Mouse (Mus musculus): Measurements from ENCODE around the gene Clip4. TPM values are rescaled to one million over a fixed set of nuclear protein-coding genes. Genes with fewer than 3 reads are reported as not detected.

The Clip4 gene
- total and polyA plus RNA-seq, 3 experiments, result 0.11 TPM; not detected in 2

- no peak for TF ChIP-seq POLR2AphosphoS5 (IDR thresholded peaks at IDR 0.05; ENCODE audit: insufficient replicate concordance, low read depth, low read length)
- ATAC-seq (ENCODE audit: extremely low read depth, insufficient number of reproducible peaks, low FRiP score, poor library complexity, severe bottlenecking) (no peak), DNase-seq (ENCODE audit: low spot score) (no peak)
- H3K4me1 ChIP-seq (ENCODE audit: insufficient read depth, low read depth, low read length), result no peaks in the 10 kb centered on the region
- H3K4me3 ChIP-seq (ENCODE audit: low read depth, low read length), result no peak overlapping the region
- H3K27me3 ChIP-seq (ENCODE audit: insufficient read depth, low read length), result no peaks in the 10 kb centered on the region
- H3K9me3 ChIP-seq (replicated peaks), result peaks cover 60% of the 10 kb centered on the region
- no peaks in the 10 kb centered on the region for H3K36me3 ChIP-seq (replicated peaks)
Measured at GRCm38 (mm10) chr17:71827627-71828026, 59.4 kb downstream of the Clip4 start.

DNA sequence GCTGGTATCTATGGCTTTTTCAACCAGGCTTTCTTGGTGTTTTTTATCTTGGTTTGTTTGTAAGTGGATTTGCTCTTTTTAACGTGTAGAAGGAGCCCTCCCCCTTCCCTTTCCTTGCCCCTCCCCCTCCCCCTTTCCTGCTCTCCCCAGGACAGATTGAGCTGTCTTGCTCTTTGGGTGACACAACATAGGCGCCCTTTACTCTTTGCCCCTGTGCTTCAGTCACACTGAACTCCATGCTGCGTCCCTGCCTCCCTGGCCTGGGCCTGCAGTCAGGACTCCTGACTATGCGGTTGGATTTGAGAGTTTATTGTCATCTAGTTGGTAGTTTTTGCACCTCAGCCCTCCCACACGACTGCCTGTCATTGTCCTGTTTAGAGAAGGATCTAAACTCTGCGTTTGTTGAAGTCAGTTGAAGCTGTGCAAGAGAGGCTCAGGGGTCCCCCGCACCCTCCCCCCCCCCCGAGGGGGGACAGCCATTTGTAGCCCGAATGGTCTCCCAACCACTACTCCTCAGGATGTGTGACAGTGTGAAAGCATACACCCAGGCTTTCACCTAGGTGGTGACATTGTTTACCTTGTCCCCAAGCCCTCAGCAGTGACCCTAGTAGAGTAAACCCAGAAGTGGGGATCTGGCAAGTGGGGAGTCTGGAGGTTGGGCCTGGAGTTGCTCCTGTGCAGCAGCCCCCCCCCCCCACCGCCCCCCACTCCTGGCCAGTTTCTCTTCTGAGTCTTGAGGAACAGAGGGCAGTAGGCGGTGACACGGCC, 60.6 kb downstream of the Clip4 start:
- Histone ChIP-seq H3K4me3 (ENCODE audit: low read depth, low read length) (no peak overlapping the region), H3K4me1 (ENCODE audit: insufficient read depth, low read depth, low read length) (no peaks in the 10 kb centered on the region), H3K27me3 (ENCODE audit: insufficient read depth, low read length) (no peaks in the 10 kb centered on the region), H3K36me3 (replicated peaks) (no peaks in the 10 kb centered on the region), H3K9me3 (replicated peaks) (peaks cover 66% of the 10 kb centered on the region)
- ATAC-seq (ENCODE audit: extremely low read depth, insufficient number of reproducible peaks, low FRiP score, poor library complexity, severe bottlenecking) (no peak), DNase-seq (ENCODE audit: low spot score) (no peak)
- TF ChIP-seq POLR2AphosphoS5 (IDR thresholded peaks at IDR 0.05; ENCODE audit: insufficient replicate concordance, low read depth, low read length), result no peak
- no peak for TF ChIP-seq GATA1 (IDR thresholded peaks at IDR 0.05; ENCODE audit: borderline replicate concordance, low read length)
- no peak for TF ChIP-seq CTCF (IDR thresholded peaks at IDR 0.05; ENCODE audit: low read depth, low read length)
- TF ChIP-seq TAL1 (conservative IDR thresholded peaks at IDR 0.05; ENCODE audit: low read depth, low read length), result no peak
- TF ChIP-seq GATA2 (IDR thresholded peaks at IDR 0.05; ENCODE audit: borderline replicate concordance, low read depth, low read length), result no peak

- no peaks in the 10 kb centered on the region for H3K36me3 ChIP-seq (replicated peaks)
- H3K27me3 ChIP-seq (ENCODE audit: insufficient read depth, low read length), result no peaks in the 10 kb centered on the region
- no peak overlapping the region for H3K4me3 ChIP-seq (ENCODE audit: low read depth, low read length)
- TF ChIP-seq GATA1 (IDR thresholded peaks at IDR 0.05; ENCODE audit: borderline replicate concordance, low read length), result no peak
- no peak for TF ChIP-seq POLR2AphosphoS5 (IDR thresholded peaks at IDR 0.05; ENCODE audit: insufficient replicate concordance, low read depth, low read length)
- TF ChIP-seq GATA2 (IDR thresholded peaks at IDR 0.05; ENCODE audit: borderline replicate concordance, low read depth, low read length), result no peak
- no peak for TF ChIP-seq TAL1 (conservative IDR thresholded peaks at IDR 0.05; ENCODE audit: low read depth, low read length)
- TF ChIP-seq CTCF (IDR thresholded peaks at IDR 0.05; ENCODE audit: low read depth, low read length), result no peak
- DNase-seq (ENCODE audit: low spot score) (no peak), ATAC-seq (ENCODE audit: extremely low read depth, insufficient number of reproducible peaks, low FRiP score, poor library complexity, severe bottlenecking) (no peak)
- H3K4me1 ChIP-seq (ENCODE audit: insufficient read depth, low read depth, low read length), result no peaks in the 10 kb centered on the region
- peaks cover 62% of the 10 kb centered on the region for H3K9me3 ChIP-seq (replicated peaks)
Measured at GRCm38 (mm10) chr17:71831960-71832359, 63.7 kb downstream of the Clip4 start.

- ATAC-seq (ENCODE audit: extremely low read depth, insufficient number of reproducible peaks, low FRiP score, poor library complexity, severe bottlenecking), result no peak
- no peaks in the 10 kb centered on the region for H3K36me3 ChIP-seq (replicated peaks)
- peaks cover 51% of the 10 kb centered on the region for H3K9me3 ChIP-seq (replicated peaks)
- H3K4me1 ChIP-seq (ENCODE audit: insufficient read depth, low read depth, low read length), result no peaks in the 10 kb centered on the region
- no peaks in the 10 kb centered on the region for H3K27me3 ChIP-seq (ENCODE audit: insufficient read depth, low read length)
- DNase-seq (ENCODE audit: low spot score), result no peak
- no peak overlapping the region for H3K4me3 ChIP-seq (ENCODE audit: low read depth, low read length)
- TF ChIP-seq POLR2AphosphoS5 (IDR thresholded peaks at IDR 0.05; ENCODE audit: insufficient replicate concordance, low read depth, low read length), result no peak
- TF ChIP-seq CTCF (IDR thresholded peaks at IDR 0.05; ENCODE audit: low read depth, low read length), result no peak
- TF ChIP-seq GATA2 (IDR thresholded peaks at IDR 0.05; ENCODE audit: borderline replicate concordance, low read depth, low read length), result no peak
- TF ChIP-seq GATA1 (IDR thresholded peaks at IDR 0.05; ENCODE audit: borderline replicate concordance, low read length), result no peak
- TF ChIP-seq TAL1 (conservative IDR thresholded peaks at IDR 0.05; ENCODE audit: low read depth, low read length), result no peak
Measured at GRCm38 (mm10) chr17:71862184-71862583, 93.9 kb downstream of the Clip4 start.

DNA sequence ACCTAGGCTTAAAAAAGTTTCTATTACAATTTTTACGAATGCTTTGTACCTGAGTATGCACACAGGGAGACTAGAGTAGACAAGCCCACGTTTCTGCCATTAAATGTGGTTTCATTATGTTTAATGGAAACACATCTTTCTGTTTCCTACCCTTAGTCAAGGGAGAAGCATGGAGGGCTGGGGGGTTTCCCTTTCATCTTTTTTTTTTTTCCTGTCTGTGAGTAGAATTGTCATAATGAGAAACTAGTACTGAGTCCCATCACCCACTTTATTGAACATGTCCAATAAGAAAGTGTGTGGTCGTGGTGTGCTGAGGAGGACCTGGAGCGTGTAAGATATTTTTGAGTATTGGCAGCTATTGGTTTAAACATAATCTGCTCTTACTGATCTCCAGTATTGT, 94.6 kb downstream of the Clip4 start:
- no peak for DNase-seq (ENCODE audit: low spot score)
- Histone ChIP-seq H3K27me3 (ENCODE audit: insufficient read depth, low read length) (no peaks in the 10 kb centered on the region), H3K4me1 (ENCODE audit: insufficient read depth, low read depth, low read length) (no peaks in the 10 kb centered on the region), H3K9me3 (replicated peaks) (peaks cover 49% of the 10 kb centered on the region), H3K36me3 (replicated peaks) (no peaks in the 10 kb centered on the region), H3K4me3 (ENCODE audit: low read depth, low read length) (no peak overlapping the region)
- TF ChIP-seq CTCF (IDR thresholded peaks at IDR 0.05; ENCODE audit: low read depth, low read length), result no peak
- TF ChIP-seq TAL1 (conservative IDR thresholded peaks at IDR 0.05; ENCODE audit: low read depth, low read length), result no peak
- no peak for TF ChIP-seq GATA1 (IDR thresholded peaks at IDR 0.05; ENCODE audit: borderline replicate concordance, low read length)
- TF ChIP-seq POLR2AphosphoS5 (IDR thresholded peaks at IDR 0.05; ENCODE audit: insufficient replicate concordance, low read depth, low read length), result no peak
- TF ChIP-seq GATA2 (IDR thresholded peaks at IDR 0.05; ENCODE audit: borderline replicate concordance, low read depth, low read length), result no peak
- ATAC-seq (ENCODE audit: extremely low read depth, insufficient number of reproducible peaks, low FRiP score, poor library complexity, severe bottlenecking), result no peak

- Histone ChIP-seq H3K4me1 (ENCODE audit: insufficient read depth, low read depth, low read length) (no peaks in the 10 kb centered on the region), H3K27me3 (ENCODE audit: insufficient read depth, low read length) (no peaks in the 10 kb centered on the region), H3K4me3 (ENCODE audit: low read depth, low read length) (no peak overlapping the region), H3K9me3 (replicated peaks) (peaks cover 49% of the 10 kb centered on the region), H3K36me3 (replicated peaks) (no peaks in the 10 kb centered on the region)
- DNase-seq (ENCODE audit: low spot score) (no peak), ATAC-seq (ENCODE audit: extremely low read depth, insufficient number of reproducible peaks, low FRiP score, poor library complexity, severe bottlenecking) (no peak)
- TF ChIP-seq GATA2 (IDR thresholded peaks at IDR 0.05; ENCODE audit: borderline replicate concordance, low read depth, low read length) (no peak), POLR2AphosphoS5 (IDR thresholded peaks at IDR 0.05; ENCODE audit: insufficient replicate concordance, low read depth, low read length) (no peak), TAL1 (conservative IDR thresholded peaks at IDR 0.05; ENCODE audit: low read depth, low read length) (no peak), CTCF (IDR thresholded peaks at IDR 0.05; ENCODE audit: low read depth, low read length) (no peak), GATA1 (IDR thresholded peaks at IDR 0.05; ENCODE audit: borderline replicate concordance, low read length) (no peak)
Measured at GRCm38 (mm10) chr17:71864039-71864438, 95.8 kb downstream of the Clip4 start.
